Mouse (Mus musculus) bone marrow, adult 2 months (tissue): ENCODE measurements at regions not wholly inside any gene's neighbourhood (a gene's known extent, or its start where the extent isn't known, plus 50 kb on each side); places are given as distances from the start of the nearest gene placed in this dataset.

Source experiments
- CTCF ChIP-seq: fragments of 200-500 bp; IDR thresholded peaks from 2 replicates; pipeline ENCODE4 v1.5.1; 2011; ENCODE audit warnings: low read length, control low read depth; ENCODE audit not compliant: control insufficient read depth, insufficient read depth
- POLR2A ChIP-seq: fragments of 200-500 bp; IDR thresholded peaks from 2 replicates; pipeline ENCODE4 v1.6.1; 2011; ENCODE audit warnings: low read depth, mild to moderate bottlenecking, control low read depth, low read length, borderline replicate concordance; ENCODE audit not compliant: control insufficient read depth

DNA sequence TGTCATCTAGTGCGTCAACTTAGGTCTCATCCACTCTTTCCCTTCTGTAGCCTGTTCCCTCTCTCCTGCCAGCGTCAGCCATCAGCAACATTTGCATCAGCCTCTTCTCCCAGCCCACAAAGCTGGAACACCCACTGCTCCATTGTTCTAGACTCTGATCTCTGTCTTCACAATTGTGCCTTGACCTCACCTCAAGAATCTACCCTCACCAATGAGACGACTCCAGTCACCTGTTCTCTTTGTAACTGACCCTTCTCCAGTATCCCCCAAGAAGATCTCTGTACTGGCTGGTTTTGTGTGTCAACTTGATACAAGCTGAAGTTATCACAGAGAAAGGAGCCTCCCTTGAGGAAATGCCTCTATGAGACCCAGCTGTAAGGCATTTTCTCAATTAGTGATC is 205.7 kb upstream of the Klf3 start:
- TF ChIP-seq POLR2A: no peak
- no peak for TF ChIP-seq CTCF
